Mouse (Mus musculus) lung, embryonic 15.5 days (tissue): ENCODE data around the gene Fsip1. TPM values are rescaled to one million over a fixed set of nuclear protein-coding genes. Genes with fewer than 3 reads are reported as not detected.
A peak's percentile ranks its signal among the peaks of the same experiment; 100 is the strongest.

Source experiments
- ATAC-seq: fragments of 200-750 bp; cut with Nextera tagmentation; 2 replicates; pipeline ENCODE4 v1.8.0; 2017; ENCODE audit warnings: moderate number of reproducible peaks, borderline replicate concordance; ENCODE audit not compliant: low FRiP score, low TSS enrichment; ENCODE audit errors: extremely low read depth
- H3K27ac ChIP-seq: fragments of 300-500 bp; sonication (generic); 2 replicates; pipeline ENCODE4 v1.5.1; 2015; ENCODE audit warnings: moderate library complexity, mild to moderate bottlenecking, inconsistent platforms
- H3K27me3 ChIP-seq: fragments of 300-500 bp; sonication (generic); 2 replicates; pipeline ENCODE4 v1.6.1; 2015; ENCODE audit warnings: inconsistent platforms
- H3K36me3 ChIP-seq: fragments of 300-500 bp; sonication (generic); 2 replicates; pipeline ENCODE4 v1.6.1; 2015; ENCODE audit warnings: inconsistent platforms
- H3K4me1 ChIP-seq: fragments of 300-500 bp; sonication (generic); 2 replicates; pipeline ENCODE4 v1.6.1; 2015; ENCODE audit warnings: inconsistent platforms
- H3K4me2 ChIP-seq: fragments of 300-500 bp; sonication (generic); 2 replicates; pipeline ENCODE4 v1.6.1; 2015; ENCODE audit warnings: inconsistent platforms, mild to moderate bottlenecking, moderate library complexity
- H3K4me3 ChIP-seq: fragments of 300-500 bp; sonication (generic); 2 replicates; pipeline ENCODE4 v1.5.1; 2015; ENCODE audit warnings: mild to moderate bottlenecking, inconsistent platforms
- H3K9ac ChIP-seq: fragments of 300-500 bp; sonication (generic); 2 replicates; pipeline ENCODE4 v1.6.1; 2015; ENCODE audit warnings: inconsistent platforms
- H3K9me3 ChIP-seq: fragments of 300-500 bp; sonication (generic); 2 replicates; pipeline ENCODE4 v1.6.1; 2016; ENCODE audit warnings: inconsistent platforms
- WGBS: fragments of 180-500 bp; shearing (Covaris S2); methylation state at CpG from one replicate; pipeline ENCODE4 v1.1.7; 2015; 5-methylcytosine and 5-hydroxymethylcytosine counted together
- polyA plus RNA-seq: library from polyadenylated mRNA; unstranded; fragments of >200 nt; fragmentation: Nextera tagmentation; extraction: Ambion mirVana; gene quantifications from 2 replicates; pipeline ENCODE4 v1.2.1, GENCODE M21; 2015

Fsip1 gene
- polyA plus RNA-seq, 1 experiment from 2014 or later = 0.89 TPM

GRCm38 (mm10) chr2:118248966-118249365, 7.8 kb downstream of the Fsip1 start:
- H3K27ac ChIP-seq = no peak overlapping the region
- no peaks in the 10 kb centered on the region for H3K4me1 ChIP-seq
- no peak overlapping the region for H3K4me3 ChIP-seq
- H3K9me3 ChIP-seq = no peaks in the 10 kb centered on the region
- ATAC-seq = no peak
- no peak overlapping the region for H3K4me2 ChIP-seq
- 54% methylated on average over 12 of the region's 12 CpGs for WGBS
- H3K36me3 ChIP-seq = no peaks in the 10 kb centered on the region
- H3K9ac ChIP-seq = no peak overlapping the region
- H3K27me3 ChIP-seq = no peaks in the 10 kb centered on the region

DNA sequence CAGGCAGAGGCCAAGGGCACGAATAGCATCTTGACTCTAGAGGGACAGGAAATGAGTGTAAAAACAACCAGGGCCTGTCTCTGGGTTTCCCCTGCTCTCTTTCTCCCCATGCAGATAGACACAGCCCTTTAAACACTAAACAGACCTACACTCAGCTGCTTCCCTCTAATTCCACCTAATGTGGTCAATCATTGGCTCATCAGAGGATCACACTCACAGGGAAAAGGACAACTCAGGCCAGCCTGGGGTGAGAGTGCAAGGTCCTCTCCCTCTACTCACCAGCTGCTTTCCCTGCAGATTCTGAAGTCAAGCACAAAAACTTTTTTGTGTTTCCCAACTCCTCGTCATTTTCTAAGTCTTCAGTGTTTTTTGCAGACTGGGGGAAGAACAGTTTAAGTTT, 8.8 kb downstream of the Fsip1 start:
- Histone ChIP-seq H3K27me3 (no peaks in the 10 kb centered on the region), H3K9me3 (no peaks in the 10 kb centered on the region), H3K9ac (no peak overlapping the region), H3K36me3 (no peaks in the 10 kb centered on the region), H3K27ac (no peak overlapping the region), H3K4me2 (no peak overlapping the region), H3K4me1 (no peaks in the 10 kb centered on the region), H3K4me3 (no peak overlapping the region)
- 33% methylated on average over 2 of the region's 2 CpGs for WGBS
- ATAC-seq = no peak

GRCm38 (mm10) chr2:118245914-118246313, 10.9 kb downstream of the Fsip1 start:
- no peak for ATAC-seq
- no peaks in the 10 kb centered on the region for H3K27me3 ChIP-seq
- H3K36me3 ChIP-seq = no peaks in the 10 kb centered on the region
- H3K4me3 ChIP-seq = no peak overlapping the region
- H3K4me2 ChIP-seq = no peak overlapping the region
- H3K4me1 ChIP-seq = no peaks in the 10 kb centered on the region
- H3K9me3 ChIP-seq = no peaks in the 10 kb centered on the region
- no peak overlapping the region for H3K9ac ChIP-seq
- 4% methylated on average over 10 of the region's 10 CpGs for WGBS
- H3K27ac ChIP-seq = no peak overlapping the region

DNA sequence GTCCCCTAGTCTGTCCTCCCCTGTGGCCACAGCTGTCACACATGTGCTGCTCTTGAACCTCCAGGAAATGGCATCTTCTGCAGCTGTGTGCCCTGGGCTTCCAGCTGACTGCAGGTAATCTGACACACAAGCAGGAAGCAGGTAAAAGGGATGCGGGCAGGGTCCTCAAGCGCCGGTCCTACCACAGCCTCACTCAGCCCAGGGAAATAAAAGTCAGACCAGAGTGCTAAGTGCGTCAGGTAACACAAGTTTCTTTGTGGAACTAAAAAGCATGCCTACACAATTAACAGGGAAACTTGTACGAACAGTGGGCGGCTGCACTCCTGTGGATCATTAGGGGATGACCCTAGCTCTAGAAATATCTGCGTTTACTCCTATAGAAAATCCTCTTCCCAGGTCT, 20.6 kb downstream of the Fsip1 start:
- no peaks in the 10 kb centered on the region for H3K36me3 ChIP-seq
- WGBS = 76% methylated on average over 7 of the region's 7 CpGs

GRCm38 (mm10) chr2:118235614-118236013, 21.2 kb downstream of the Fsip1 start:
- H3K4me1 ChIP-seq = no peaks in the 10 kb centered on the region
- H3K9ac ChIP-seq = no peak overlapping the region
- H3K4me2 ChIP-seq = no peak overlapping the region
- no peak overlapping the region for H3K4me3 ChIP-seq
- no peaks in the 10 kb centered on the region for H3K9me3 ChIP-seq
- H3K27me3 ChIP-seq = no peaks in the 10 kb centered on the region
- H3K27ac ChIP-seq = no peak overlapping the region
- 80% methylated on average over 3 of the region's 3 CpGs for WGBS
- no peaks in the 10 kb centered on the region for H3K36me3 ChIP-seq
- ATAC-seq = no peak

More for the DNA sequence above, 20.6 kb downstream of the Fsip1 start:
- H3K27ac ChIP-seq = no peak overlapping the region
- no peaks in the 10 kb centered on the region for H3K27me3 ChIP-seq
- H3K9ac ChIP-seq = no peak overlapping the region
- no peak overlapping the region for H3K4me2 ChIP-seq
- H3K4me3 ChIP-seq = no peak overlapping the region
- H3K4me1 ChIP-seq = no peaks in the 10 kb centered on the region
- H3K9me3 ChIP-seq = no peaks in the 10 kb centered on the region
- no peak for ATAC-seq

- H3K27me3 ChIP-seq = no peaks in the 10 kb centered on the region
- no peaks in the 10 kb centered on the region for H3K36me3 ChIP-seq
- H3K4me2 ChIP-seq = no peak overlapping the region
- no peak overlapping the region for H3K9ac ChIP-seq
- WGBS = 29% methylated on average over 3 of the region's 3 CpGs
- no peak overlapping the region for H3K27ac ChIP-seq
- H3K9me3 ChIP-seq = no peaks in the 10 kb centered on the region
- ATAC-seq = no peak
- no peak overlapping the region for H3K4me3 ChIP-seq
- H3K4me1 ChIP-seq = no peaks in the 10 kb centered on the region
Observed at GRCm38 (mm10) chr2:118230544-118230943, 26.2 kb downstream of the Fsip1 start.

DNA sequence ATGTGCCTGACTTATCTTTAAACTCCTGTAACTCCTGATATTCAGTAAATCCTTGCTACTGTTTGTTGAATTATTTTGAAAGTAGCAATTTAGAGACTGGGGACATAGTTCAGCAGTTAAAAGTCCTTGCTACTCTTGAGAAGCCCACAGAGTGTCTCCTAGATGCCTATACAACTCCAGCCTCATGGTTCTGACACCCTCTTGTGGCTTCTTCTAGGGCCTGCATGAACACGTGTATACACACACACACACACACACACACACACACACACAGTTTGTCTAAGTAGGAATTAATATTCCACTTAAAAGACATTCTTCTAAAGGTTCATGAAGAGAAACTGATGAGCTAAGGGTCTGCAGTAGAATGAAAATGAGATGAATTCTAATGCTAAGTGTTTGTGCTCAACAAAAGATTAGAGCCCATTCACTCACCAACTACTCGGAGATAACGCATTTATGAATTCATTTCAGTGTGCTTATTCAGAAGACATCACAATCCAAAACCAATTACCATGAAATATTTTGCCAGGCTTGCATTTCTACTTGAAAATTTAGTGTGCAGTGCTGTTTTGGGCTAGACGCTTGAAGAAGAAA, 28.2 kb downstream of the Fsip1 start:
- no peak overlapping the region for H3K9ac ChIP-seq
- H3K4me3 ChIP-seq = no peak overlapping the region
- 0 out of 2 replicates have a peak, but pooled peaks cover 3% of the 10 kb centered on the region for H3K4me1 ChIP-seq
- no peak overlapping the region for H3K27ac ChIP-seq
- no peaks in the 10 kb centered on the region for H3K36me3 ChIP-seq
- H3K9me3 ChIP-seq = no peaks in the 10 kb centered on the region
- WGBS = 90% methylated on average over 4 of the region's 4 CpGs
- no peak overlapping the region for H3K4me2 ChIP-seq
- no peak for ATAC-seq
- no peaks in the 10 kb centered on the region for H3K27me3 ChIP-seq

- no peak overlapping the region for H3K9ac ChIP-seq
- no peak overlapping the region for H3K4me3 ChIP-seq
- H3K4me1 ChIP-seq = 0 out of 2 replicates have a peak, but pooled peaks cover 3% of the 10 kb centered on the region
- 74% methylated on average over 10 of the region's 10 CpGs for WGBS
- no peaks in the 10 kb centered on the region for H3K9me3 ChIP-seq
- no peaks in the 10 kb centered on the region for H3K36me3 ChIP-seq
- H3K27me3 ChIP-seq = no peaks in the 10 kb centered on the region
- ATAC-seq = no peak
- H3K4me2 ChIP-seq = no peak overlapping the region
- H3K27ac ChIP-seq = no peak overlapping the region
Observed at GRCm38 (mm10) chr2:118225316-118226041, 31.3 kb downstream of the Fsip1 start.

DNA sequence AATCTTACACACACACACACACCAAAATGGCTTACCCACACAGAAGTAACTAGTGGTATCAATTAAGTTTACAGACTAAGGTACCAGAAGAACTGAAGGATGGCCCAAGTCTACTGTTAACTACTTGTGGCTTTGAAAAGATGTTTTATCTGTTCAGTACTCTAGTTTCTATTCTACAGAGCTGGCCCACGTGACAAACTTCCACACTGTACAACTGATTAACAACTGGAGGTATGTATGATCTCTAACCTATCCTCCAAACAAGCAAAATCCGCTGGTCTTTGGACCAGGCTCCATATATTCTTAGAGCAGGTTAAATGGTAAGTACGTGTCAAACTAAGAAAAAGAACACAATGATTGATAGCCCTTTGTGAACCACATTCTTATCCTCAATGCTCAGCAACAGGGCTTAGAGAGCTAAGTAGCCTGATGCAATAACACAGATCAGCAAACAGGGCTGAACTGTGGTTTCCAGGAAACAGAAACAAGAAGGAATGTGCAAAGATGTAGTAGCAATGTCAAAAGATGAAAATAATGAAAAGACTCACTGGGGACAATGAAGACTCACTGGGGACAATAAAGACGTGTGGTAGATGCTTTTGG, 38.7 kb downstream of the Fsip1 start:
- no peaks in the 10 kb centered on the region for H3K27me3 ChIP-seq
- H3K9me3 ChIP-seq = no peaks in the 10 kb centered on the region
- 58% methylated on average over 4 of the region's 4 CpGs for WGBS
- H3K4me3 ChIP-seq = no peak overlapping the region
- H3K27ac ChIP-seq = no peak overlapping the region
- no peak for ATAC-seq
- no peaks in the 10 kb centered on the region for H3K36me3 ChIP-seq
- no peak overlapping the region for H3K4me2 ChIP-seq
- no peak overlapping the region for H3K9ac ChIP-seq
- no peaks in the 10 kb centered on the region for H3K4me1 ChIP-seq

DNA sequence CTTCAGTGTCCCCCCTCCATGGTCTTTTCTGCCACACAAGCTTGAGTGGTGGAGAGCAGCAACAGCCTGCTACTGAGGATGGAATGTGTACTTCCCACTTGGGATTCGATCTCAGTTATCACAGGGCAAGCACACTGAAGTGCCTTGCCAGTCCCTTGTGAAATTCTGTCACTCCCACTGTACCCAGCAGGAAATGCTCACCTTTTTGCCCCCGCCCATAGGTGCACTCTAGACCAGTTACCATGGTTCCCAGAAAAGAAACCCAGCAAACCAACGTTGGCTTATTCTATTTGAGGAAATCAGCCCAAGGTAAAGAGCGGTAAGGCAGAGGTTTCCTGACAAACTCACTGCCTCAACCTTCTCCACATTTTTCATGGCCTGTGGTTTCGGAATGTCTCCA, 47.1 kb downstream of the Fsip1 start:
- ATAC-seq = peak; percentile 57; the same call in 1 of the 2 replicates
- Histone ChIP-seq H3K4me2 (no peak overlapping the region), H3K4me3 (no peak overlapping the region), H3K9ac (no peak overlapping the region), H3K9me3 (no peaks in the 10 kb centered on the region), H3K36me3 (no peaks in the 10 kb centered on the region), H3K27me3 (no peaks in the 10 kb centered on the region), H3K4me1 (peaks cover 7% of the 10 kb centered on the region), H3K27ac (no peak overlapping the region)
- WGBS = 45% methylated on average over 5 of the region's 5 CpGs

DNA sequence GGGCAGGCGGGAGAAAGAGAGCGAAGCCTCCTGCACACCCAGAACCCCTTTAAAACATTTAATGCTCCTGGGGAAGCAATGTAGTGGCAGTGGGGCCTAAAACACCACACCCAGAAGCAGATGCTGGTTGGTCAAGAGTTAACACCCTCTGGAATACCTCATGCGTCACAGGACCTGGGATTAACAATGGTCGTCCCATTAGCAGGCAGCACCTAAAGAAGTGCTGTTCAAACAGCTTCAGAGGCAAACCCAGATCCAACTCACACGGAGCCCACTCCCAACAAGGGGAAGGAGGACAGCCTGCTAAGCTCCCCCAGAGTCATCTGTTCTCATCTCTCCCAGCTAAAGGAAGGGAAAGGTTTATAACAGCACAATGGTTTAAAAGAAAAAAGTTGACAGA, 48.1 kb downstream of the Fsip1 start:
- 40% methylated on average over 5 of the region's 5 CpGs for WGBS
- Histone ChIP-seq H3K9ac (no peak overlapping the region), H3K9me3 (no peaks in the 10 kb centered on the region), H3K4me3 (no peak overlapping the region), H3K27ac (no peak overlapping the region), H3K36me3 (no peaks in the 10 kb centered on the region), H3K4me2 (no peak overlapping the region), H3K4me1 (peaks cover 17% of the 10 kb centered on the region), H3K27me3 (no peaks in the 10 kb centered on the region)
- no peak for ATAC-seq

DNA sequence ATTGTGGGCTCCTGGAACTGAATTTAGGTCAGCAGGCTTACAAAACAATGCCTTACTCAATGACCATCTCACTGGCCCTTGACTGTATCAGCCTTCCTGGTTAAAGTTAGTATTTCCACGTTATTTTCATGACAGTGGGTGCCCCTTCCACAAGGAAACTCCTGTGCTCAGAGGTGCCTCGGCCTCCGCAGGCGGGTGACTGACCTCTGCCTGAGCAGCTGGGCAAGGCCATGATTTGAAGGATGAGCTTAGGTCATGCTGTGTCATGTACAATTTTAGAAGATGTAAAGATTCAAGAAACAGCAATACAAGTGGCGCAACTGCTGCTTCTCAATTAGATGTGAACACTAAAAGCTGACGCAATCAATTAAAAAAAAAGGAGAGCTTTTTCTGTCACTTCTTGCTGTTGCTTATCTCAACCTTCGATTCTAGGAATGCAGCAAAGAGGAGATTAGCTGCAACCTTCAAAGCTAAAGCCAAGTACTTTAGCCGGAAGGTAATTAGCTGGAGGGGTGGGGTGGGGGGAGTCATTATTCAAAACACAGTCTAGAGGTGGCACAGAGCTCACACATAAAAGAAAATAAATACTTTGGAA, 50.7 kb downstream of the Fsip1 start:
- no peak for ATAC-seq
- Histone ChIP-seq H3K4me1 (peaks cover 25% of the 10 kb centered on the region), H3K4me3 (no peak overlapping the region), H3K4me2 (no peak overlapping the region), H3K36me3 (no peaks in the 10 kb centered on the region), H3K27me3 (no peaks in the 10 kb centered on the region), H3K27ac (no peak overlapping the region), H3K9ac (no peak overlapping the region), H3K9me3 (no peaks in the 10 kb centered on the region)
- 29% methylated on average over 8 of the region's 8 CpGs for whole genome bisulfite sequencing
